Comparison of ENCODE assay signal across 24 mouse cellular contexts in the genomic region with DNA sequence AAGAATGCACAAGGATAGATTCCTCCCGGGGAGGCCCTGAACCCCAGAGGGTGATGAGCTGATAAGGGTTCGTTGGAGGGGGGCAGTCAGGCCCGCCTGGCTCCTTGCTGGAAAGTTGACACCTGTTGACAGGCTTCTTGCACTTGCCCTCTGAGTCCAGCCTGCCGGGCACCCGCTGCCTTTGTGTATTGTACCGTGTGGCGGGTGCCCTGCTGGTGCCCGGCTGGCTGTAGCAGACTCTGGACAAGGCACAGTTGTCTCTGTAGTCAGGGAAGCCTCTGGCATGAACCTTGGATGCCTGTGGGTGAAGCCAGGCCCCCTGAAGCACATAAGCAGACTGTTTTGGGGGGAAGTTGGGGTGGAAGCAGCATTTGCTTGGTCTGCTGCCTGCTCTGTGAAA. TPM values are rescaled to one million over a fixed set of nuclear protein-coding genes. Genes with fewer than 3 reads are reported as not detected.
A peak's percentile ranks its signal among the peaks of the same experiment; 100 is the strongest.
DNase-seq lines count a peak whose midpoint lies in the region; ATAC-seq lines count a peak whose summit lies in the region.
"Had no signal": no experiment of that assay in that cellular context is flagged by ENCODE, and none has a peak within 500 bp of the region (broad histone marks: within the 10 kb centered on the region; RNA-seq: fewer than 3 reads in every experiment).

No protein-coding gene starts in this region.

- ATAC-seq in forebrain, embryonic 11.5 days (replicated peaks; ENCODE audit: low FRiP score): no peak
- no peak for ATAC-seq in forebrain, embryonic 14.5 days
- ATAC-seq in hindbrain, embryonic 13.5 days (ENCODE audit: low FRiP score): no peak
- no peak for ATAC-seq in limb, embryonic 13.5 days (ENCODE audit: low FRiP score, low read depth)
- ATAC-seq: forebrain, embryonic 16.5 days had no signal

- peak overlapping the region; percentile 12; the same call in 1 of the 2 replicates for H3K9ac ChIP-seq in forebrain, embryonic 11.5 days (ENCODE audit: low read length)
- H3K9ac ChIP-seq in forebrain, embryonic 14.5 days (ENCODE audit: low read length): no peak overlapping the region
- no peak overlapping the region for H3K9ac ChIP-seq in hindbrain, embryonic 13.5 days
- H3K9ac ChIP-seq in limb, embryonic 13.5 days: peak overlapping the region; percentile 26; the same call in 1 of the 2 replicates
- H3K9ac ChIP-seq: hindbrain, embryonic 14.5 days; limb, embryonic 15.5 days; neural tube, embryonic 12.5 days had no signal

- H3K36me3 ChIP-seq in forebrain, embryonic 11.5 days (ENCODE audit: control insufficient read depth, insufficient read depth, low read length): no peaks in the 10 kb centered on the region
- H3K36me3 ChIP-seq in forebrain, embryonic 14.5 days (ENCODE audit: control insufficient read depth, insufficient read depth, low read length): no peaks in the 10 kb centered on the region
- no peaks in the 10 kb centered on the region for H3K36me3 ChIP-seq in hindbrain, embryonic 10.5 days
- H3K36me3 ChIP-seq in hindbrain, embryonic 13.5 days: no peaks in the 10 kb centered on the region
- no peaks in the 10 kb centered on the region for H3K36me3 ChIP-seq in embryonic facial prominence, embryonic 10.5 days (replicated peaks)
- H3K36me3 ChIP-seq in limb, embryonic 13.5 days: no peaks in the 10 kb centered on the region
- H3K36me3 ChIP-seq: limb, embryonic 15.5 days; neural tube, embryonic 12.5 days had no signal

- H3K9me3 ChIP-seq in forebrain, embryonic 11.5 days (ENCODE audit: control insufficient read depth, low read length): no peaks in the 10 kb centered on the region
- H3K9me3 ChIP-seq in forebrain, embryonic 14.5 days (replicated peaks; ENCODE audit: control insufficient read depth, low read length): no peaks in the 10 kb centered on the region
- no peaks in the 10 kb centered on the region for H3K9me3 ChIP-seq in hindbrain, embryonic 10.5 days
- no peaks in the 10 kb centered on the region for H3K9me3 ChIP-seq in hindbrain, embryonic 13.5 days
- no peaks in the 10 kb centered on the region for H3K9me3 ChIP-seq in embryonic facial prominence, embryonic 10.5 days
- H3K9me3 ChIP-seq in limb, embryonic 13.5 days: no peaks in the 10 kb centered on the region
- H3K9me3 ChIP-seq: limb, embryonic 15.5 days; neural tube, embryonic 12.5 days had no signal

- H3K27ac ChIP-seq in forebrain, embryonic 11.5 days (ENCODE audit: low read depth, low read length): no peak overlapping the region
- no peak overlapping the region for H3K27ac ChIP-seq in forebrain, embryonic 14.5 days (ENCODE audit: low read depth, low read length)
- peak overlapping the region; percentile 57 for H3K27ac ChIP-seq in hindbrain, embryonic 10.5 days
- H3K27ac ChIP-seq in hindbrain, embryonic 13.5 days: no peak overlapping the region
- H3K27ac ChIP-seq in embryonic facial prominence, embryonic 10.5 days (replicated peaks): peak overlapping the region; percentile 11; the same call in 1 of the 2 replicates
- peak overlapping the region; percentile 61 for H3K27ac ChIP-seq in limb, embryonic 13.5 days
- H3K27ac ChIP-seq: hindbrain, embryonic 14.5 days; left cerebral cortex, adult 2 months; limb, embryonic 15.5 days; neural tube, embryonic 12.5 days had no signal

- 0 out of 2 replicates have a peak overlapping the region, but pooled peaks have one; percentile 8 for H3K4me2 ChIP-seq in forebrain, embryonic 11.5 days (ENCODE audit: low read depth, low read length, severe bottlenecking)
- H3K4me2 ChIP-seq in forebrain, embryonic 14.5 days (ENCODE audit: low read length): no peak overlapping the region
- no peak overlapping the region for H3K4me2 ChIP-seq in hindbrain, embryonic 13.5 days
- no peak overlapping the region; the same call in 1 of the 2 replicates for H3K4me2 ChIP-seq in limb, embryonic 13.5 days (replicated peaks)
- H3K4me2 ChIP-seq: heart, embryonic 11.5 days; hindbrain, embryonic 14.5 days; neural tube, embryonic 12.5 days had no signal

- H3K4me1 ChIP-seq in forebrain, embryonic 11.5 days (replicated peaks; ENCODE audit: control insufficient read depth, insufficient read depth, low read length): peaks cover 21% of the 10 kb centered on the region
- H3K4me1 ChIP-seq in forebrain, embryonic 14.5 days (ENCODE audit: control insufficient read depth, insufficient read depth, low read length): peaks cover 9% of the 10 kb centered on the region; the same call in 1 of the 2 replicates
- peaks cover 79% of the 10 kb centered on the region for H3K4me1 ChIP-seq in hindbrain, embryonic 10.5 days (replicated peaks)
- peaks cover 56% of the 10 kb centered on the region for H3K4me1 ChIP-seq in hindbrain, embryonic 13.5 days (replicated peaks)
- peaks cover 82% of the 10 kb centered on the region for H3K4me1 ChIP-seq in embryonic facial prominence, embryonic 10.5 days
- H3K4me1 ChIP-seq in limb, embryonic 13.5 days: peaks cover 86% of the 10 kb centered on the region

- H3K4me3 ChIP-seq in forebrain, embryonic 11.5 days (ENCODE audit: low read depth, low read length): no peak overlapping the region
- H3K4me3 ChIP-seq in forebrain, embryonic 14.5 days (ENCODE audit: low read depth, low read length): no peak overlapping the region
- H3K4me3 ChIP-seq in hindbrain, embryonic 10.5 days: no peak overlapping the region
- no peak overlapping the region for H3K4me3 ChIP-seq in hindbrain, embryonic 13.5 days
- H3K4me3 ChIP-seq in embryonic facial prominence, embryonic 10.5 days: no peak overlapping the region
- H3K4me3 ChIP-seq in limb, embryonic 13.5 days: no peak overlapping the region
- H3K4me3 ChIP-seq: left cerebral cortex, adult 2 months; limb, embryonic 15.5 days; neural tube, embryonic 12.5 days had no signal

- peaks cover 13% of the 10 kb centered on the region for H3K27me3 ChIP-seq in forebrain, embryonic 11.5 days (ENCODE audit: control insufficient read depth, insufficient read depth, low read length)
- peaks cover 16% of the 10 kb centered on the region for H3K27me3 ChIP-seq in forebrain, embryonic 14.5 days (replicated peaks; ENCODE audit: control insufficient read depth, insufficient read depth, low read length)
- peaks cover 48% of the 10 kb centered on the region for H3K27me3 ChIP-seq in hindbrain, embryonic 10.5 days (ENCODE audit: insufficient read depth, poor library complexity, severe bottlenecking)
- H3K27me3 ChIP-seq in hindbrain, embryonic 13.5 days: peaks cover 58% of the 10 kb centered on the region
- H3K27me3 ChIP-seq in embryonic facial prominence, embryonic 10.5 days (replicated peaks; ENCODE audit: low read depth, poor library complexity, severe bottlenecking): peaks cover 78% of the 10 kb centered on the region
- H3K27me3 ChIP-seq in limb, embryonic 13.5 days: peaks cover 68% of the 10 kb centered on the region

- DNase-seq in forebrain, embryonic 11.5 days (ENCODE audit: low spot score): no peak
- no peak for DNase-seq in forebrain, embryonic 14.5 days (ENCODE audit: low spot score)
- DNase-seq in hindbrain, embryonic 10.5 days (ENCODE audit: low spot score): no peak
- no peak for DNase-seq in embryonic facial prominence, embryonic 10.5 days (ENCODE audit: low spot score)
- DNase-seq in thymus, postnatal 10 days (ENCODE audit: low spot score in 2 of 2): no peak
- DNase-seq: adrenal gland, postnatal 36 days; cerebellum, adult 18-20 months; cerebellum, postnatal 25 days; embryo, embryonic 11 days; heart, postnatal 10 days; kidney, adult 9 months; layer of hippocampus, adult 9-11 months; thymus, postnatal 14 days had no signal

- WGBS in forebrain, embryonic 11.5 days: 74% methylated on average over 8 of the region's 8 CpGs
- WGBS in forebrain, embryonic 14.5 days: 56% methylated on average over 8 of the region's 8 CpGs
- 65% methylated on average over 8 of the region's 8 CpGs for WGBS in hindbrain, embryonic 10.5 days
- 56% methylated on average over 8 of the region's 8 CpGs for WGBS in hindbrain, embryonic 13.5 days
- 69% methylated on average over 8 of the region's 8 CpGs for WGBS in embryonic facial prominence, embryonic 10.5 days
- 61% methylated on average over 8 of the region's 8 CpGs for WGBS in limb, embryonic 13.5 days

RNA-seq across cellular contexts. Expression of a gene that starts 5.8 kb away (rescaled TPM):
- polyA plus RNA-seq in forebrain, embryonic 11.5 days (2014; fragmentation: Nextera tagmentation; extraction: Ambion mirVana): 4.3 and 4.7 TPM in 2 replicates
- 1.4 and 1.6 TPM in 2 replicates for polyA plus RNA-seq in forebrain, embryonic 14.5 days (2014; fragmentation: Nextera tagmentation; extraction: Ambion mirVana)
- polyA plus RNA-seq in hindbrain, embryonic 10.5 days (2016; fragmentation: Nextera tagmentation; extraction: Ambion mirVana): 9.8 and 10.7 TPM in 2 replicates
- polyA plus RNA-seq in hindbrain, embryonic 13.5 days (2015; fragmentation: Nextera tagmentation; extraction: Ambion mirVana): 3.6 and 5.0 TPM in 2 replicates
- 2.3 and 2.6 TPM in 2 replicates for polyA plus RNA-seq in embryonic facial prominence, embryonic 10.5 days (2016; fragmentation: Nextera tagmentation; extraction: Ambion mirVana)
- polyA plus RNA-seq in limb, embryonic 13.5 days (2015; fragmentation: Nextera tagmentation; extraction: Ambion mirVana): 8.1 and 8.9 TPM in 2 replicates

RNA-seq across cellular contexts. Expression of a gene that starts 21.9 kb away (rescaled TPM):
- 4.9 and 5.9 TPM in 2 replicates for polyA plus RNA-seq in forebrain, embryonic 11.5 days (2014; fragmentation: Nextera tagmentation; extraction: Ambion mirVana)
- polyA plus RNA-seq in forebrain, embryonic 14.5 days (2014; fragmentation: Nextera tagmentation; extraction: Ambion mirVana): 0.61 and 1.1 TPM in 2 replicates
- 14.2 and 18.2 TPM in 2 replicates for polyA plus RNA-seq in hindbrain, embryonic 10.5 days (2016; fragmentation: Nextera tagmentation; extraction: Ambion mirVana)
- polyA plus RNA-seq in hindbrain, embryonic 13.5 days (2015; fragmentation: Nextera tagmentation; extraction: Ambion mirVana): 1.4 and 4.1 TPM in 2 replicates
- polyA plus RNA-seq in embryonic facial prominence, embryonic 10.5 days (2016; fragmentation: Nextera tagmentation; extraction: Ambion mirVana): 0.77 and 1.7 TPM in 2 replicates
- 2.6 and 3.1 TPM in 2 replicates for polyA plus RNA-seq in limb, embryonic 13.5 days (2015; fragmentation: Nextera tagmentation; extraction: Ambion mirVana)
- polyA plus RNA-seq: heart, embryonic 11.5 days; intestine, embryonic 14.5 days; liver, embryonic 16.5 days; small intestine, adult 2 months had no signal

Comparison
In these comparisons a context has a peak if more than half of its experiments do, and no peak if none do; other contexts are left out.
1. H3K27ac ChIP-seq: peak in hindbrain, embryonic 10.5 days (single experiment), embryonic facial prominence, embryonic 10.5 days (single experiment) and limb, embryonic 13.5 days (single experiment); none in forebrain, embryonic 11.5 days (single experiment), forebrain, embryonic 14.5 days (single experiment) and hindbrain, embryonic 13.5 days (single experiment).
2. H3K9ac ChIP-seq: peak in forebrain, embryonic 11.5 days (single experiment) and limb, embryonic 13.5 days (single experiment); none in forebrain, embryonic 14.5 days (single experiment) and hindbrain, embryonic 13.5 days (single experiment).